Mouse (Mus musculus) large intestine, adult 2 months (tissue): Measurements from ENCODE around the gene Itsn1. TPM values are rescaled to one million over a fixed set of nuclear protein-coding genes. Genes with fewer than 3 reads are reported as not detected.

ENCODE experiments used
- DNase-seq: peaks from one replicate; pipeline ENCODE4 v3.0.0-alpha.2; 2012; ENCODE audit warnings: low read depth, low spot score
- WGBS: fragments of 180-500 bp; shearing (Covaris S2); methylation state at CpG from one replicate; pipeline ENCODE4 v1.1.7; 2018; 5-methylcytosine and 5-hydroxymethylcytosine counted together
- polyA plus RNA-seq: library from polyadenylated mRNA; depleted of rRNA; stranded (reverse); fragments of >200 nt; gene quantifications from 2 replicates; pipeline ENCODE4 v1.2.3, GENCODE M21; 2012

Itsn1 gene
- polyA plus RNA-seq, 1 experiment = 13.6 TPM

DNA sequence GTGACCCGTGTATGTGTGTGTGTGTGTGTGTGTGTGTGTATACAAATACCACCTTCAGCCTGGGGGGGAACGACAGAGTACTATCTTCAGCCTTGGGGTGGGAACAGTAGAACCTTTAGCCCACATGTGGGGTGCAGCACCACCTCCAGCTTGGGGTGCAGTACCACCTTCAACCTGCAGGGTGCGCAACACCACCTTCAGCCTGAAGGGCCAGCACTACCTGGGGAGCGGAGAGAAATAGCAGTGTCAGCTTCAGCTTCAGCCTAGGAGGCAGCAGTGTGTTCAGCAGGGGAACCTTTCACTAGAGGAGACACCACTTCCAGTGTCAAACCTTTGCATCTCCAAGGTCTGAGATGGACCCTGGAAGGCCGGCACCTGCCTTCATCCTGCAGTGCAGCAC is 155.1 kb downstream of the Itsn1 start:
- WGBS = 75% methylated on average over 5 of the region's 5 CpGs
- no peak for DNase-seq

DNA sequence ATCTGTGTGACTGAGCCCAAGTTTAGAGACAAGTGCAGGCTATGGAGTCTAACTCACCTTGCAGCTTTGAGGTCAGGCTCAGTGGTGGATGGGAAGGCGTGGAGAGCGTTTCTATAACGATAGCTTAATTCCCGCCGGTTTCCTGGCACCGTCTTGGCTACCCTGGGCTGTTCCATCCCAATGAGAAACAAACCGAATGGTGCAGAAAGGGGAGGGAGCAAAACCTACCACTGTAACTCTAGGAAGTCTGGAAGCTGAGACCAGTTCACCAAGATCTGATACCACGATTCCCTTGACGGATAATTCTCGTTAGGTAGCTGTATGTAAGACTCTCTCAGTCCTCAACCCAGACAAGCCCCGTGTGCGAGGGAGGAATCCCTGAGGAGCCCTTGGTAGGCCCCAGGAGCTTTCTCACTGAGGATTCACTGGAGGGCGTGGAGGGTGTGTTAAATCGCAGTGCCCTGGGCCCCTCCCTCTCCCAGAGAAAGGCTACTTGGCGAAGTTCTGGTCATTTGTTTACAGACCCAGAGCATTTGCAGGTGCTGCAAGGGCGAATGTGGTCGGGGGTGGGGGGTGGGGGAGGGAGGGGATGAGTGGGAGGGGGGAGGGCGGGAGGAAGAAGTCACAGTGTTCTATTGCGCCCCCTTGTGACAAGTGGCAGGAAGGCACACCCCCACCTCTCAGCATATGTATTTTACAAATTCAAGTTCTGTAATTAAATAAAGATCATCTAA is 156.5 kb downstream of the Itsn1 start:
- WGBS = 14% methylated on average over 19 of the region's 19 CpGs
- no peak for DNase-seq

DNA sequence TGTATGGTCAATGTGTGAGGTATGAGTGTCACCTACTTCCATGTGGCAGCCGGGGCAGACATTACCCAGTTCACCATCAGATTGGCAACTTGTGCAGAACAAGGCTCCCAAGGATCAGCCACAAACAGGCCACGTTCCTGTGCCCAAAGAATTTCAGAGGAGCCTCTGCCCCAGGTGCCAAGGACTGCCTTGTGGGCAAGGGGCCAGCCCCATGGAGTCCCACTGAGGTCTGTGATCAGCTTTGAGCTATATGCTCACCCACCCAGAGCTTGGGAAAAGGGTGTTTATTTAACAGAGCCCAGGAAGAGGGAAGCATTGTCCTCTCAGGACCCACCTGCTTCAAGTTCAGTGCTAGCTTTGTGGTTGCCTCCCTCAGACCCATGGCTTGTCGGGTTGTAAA is 159.3 kb downstream of the Itsn1 start:
- WGBS = 87% methylated on average over 3 of the region's 3 CpGs
- no peak for DNase-seq

DNA sequence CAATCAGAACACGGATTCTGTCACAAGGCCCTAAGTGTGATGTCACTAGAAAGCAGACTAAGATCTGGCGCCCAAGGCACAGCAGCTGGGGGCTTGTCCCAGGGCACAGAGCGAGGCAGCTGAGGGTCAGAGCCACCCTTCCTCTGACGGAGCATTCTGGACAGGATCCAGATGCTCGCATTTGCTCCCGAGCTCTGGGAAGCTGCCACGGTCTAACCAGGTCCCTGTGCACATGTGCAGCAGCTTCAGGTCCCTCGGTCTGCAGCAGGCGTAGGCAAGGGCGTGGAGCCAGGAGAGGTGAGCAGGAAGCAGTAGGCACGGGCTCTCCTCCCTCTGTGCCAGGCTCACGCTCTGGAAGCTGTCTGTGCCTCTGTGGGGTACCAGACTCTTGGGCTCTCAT is 160.8 kb downstream of the Itsn1 start:
- 19% methylated on average over 12 of the region's 12 CpGs for WGBS
- no peak for DNase-seq

DNA sequence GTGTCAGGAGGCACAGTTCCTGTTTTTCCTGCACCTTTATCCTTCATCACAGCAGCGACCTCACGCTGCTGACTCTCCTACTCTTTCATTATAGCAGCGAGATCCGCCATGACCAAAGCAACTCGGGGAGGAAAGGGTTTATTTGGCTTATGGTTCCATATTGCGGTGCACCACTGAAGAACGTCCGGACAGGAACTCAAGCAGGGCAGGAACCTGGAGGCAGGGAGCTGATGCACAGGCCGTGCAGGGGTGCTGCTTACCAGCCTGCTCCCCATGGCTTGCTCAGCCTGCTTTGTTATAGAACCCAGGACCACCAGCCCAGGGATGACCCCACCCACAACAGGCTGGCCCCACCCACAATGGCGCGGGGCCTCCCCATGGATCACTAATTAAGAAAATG is 162.1 kb downstream of the Itsn1 start:
- WGBS = 83% methylated on average over 11 of the region's 11 CpGs

DNA sequence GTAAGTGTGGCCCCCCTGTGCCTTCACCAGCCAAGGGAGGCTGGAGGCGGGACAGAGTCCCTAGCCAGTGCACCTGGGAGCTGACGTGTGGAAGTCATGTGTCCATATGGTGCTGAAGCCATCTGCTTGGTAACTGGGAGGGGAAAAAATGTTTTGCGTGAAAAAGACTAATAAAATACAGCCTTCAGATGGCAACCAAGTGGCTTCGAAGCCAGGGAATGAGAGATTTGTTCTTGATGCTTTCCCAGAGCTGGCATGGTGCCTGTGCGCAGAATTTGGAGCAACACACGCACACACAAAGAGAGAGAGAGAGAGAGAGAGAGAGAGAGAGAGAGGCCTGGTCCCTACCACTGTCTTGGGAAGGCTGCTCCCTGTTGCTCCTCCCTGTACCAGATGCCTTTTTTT is 167.3 kb downstream of the Itsn1 start:
- 71% methylated on average over 6 of the region's 6 CpGs for WGBS

More for the DNA sequence above, 162.1 kb downstream of the Itsn1 start:
- no peak for DNase-seq

DNA sequence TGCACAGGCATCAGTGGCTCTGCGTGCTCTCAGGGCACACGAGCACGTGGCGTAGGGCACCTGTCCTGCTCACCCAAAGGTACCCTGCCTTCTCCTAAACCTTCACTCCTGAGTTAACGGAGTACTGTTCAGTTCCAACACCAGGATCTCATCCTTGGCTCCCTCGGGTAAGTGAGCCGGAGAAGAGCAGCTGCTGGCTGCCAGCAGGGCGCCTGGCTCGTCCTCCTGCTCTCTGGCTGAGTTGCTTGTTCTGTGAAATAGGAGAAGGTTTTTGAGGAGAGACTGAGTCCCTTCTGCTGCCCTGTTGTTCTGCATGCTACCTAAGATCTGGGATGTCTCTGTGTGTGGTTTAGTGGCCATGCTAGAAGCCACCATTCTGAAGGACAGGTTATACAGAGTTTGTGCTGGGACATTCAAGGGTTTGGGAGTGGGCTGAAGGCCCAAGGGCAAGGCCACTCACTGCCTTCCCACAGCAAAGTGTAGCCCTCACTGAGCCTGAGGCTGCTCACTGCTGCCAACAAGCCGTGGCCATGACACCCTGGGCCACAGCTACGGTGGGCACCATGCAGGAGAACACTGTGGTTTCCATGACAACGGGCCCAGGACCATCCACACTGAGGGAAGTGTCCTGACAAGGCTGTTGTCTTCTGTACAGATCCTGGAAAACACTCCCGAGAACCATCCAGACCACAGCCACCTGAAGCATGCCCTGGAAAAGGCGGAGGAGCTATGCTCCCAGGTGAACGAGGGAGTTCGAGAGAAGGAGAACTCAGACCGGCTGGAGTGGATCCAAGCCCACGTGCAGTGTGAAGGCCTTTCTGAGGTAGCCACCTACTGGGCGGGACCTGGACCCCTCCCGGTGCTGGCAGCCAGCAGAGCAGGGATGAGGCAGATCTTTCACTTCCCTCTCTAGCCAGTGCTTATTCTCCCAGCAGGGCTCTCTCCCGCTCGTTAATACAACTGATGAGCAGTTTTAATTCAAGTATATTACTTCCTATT is 170.1 kb downstream of the Itsn1 start:
- DNase-seq = no peak
- WGBS = 47% methylated on average over 22 of the region's 22 CpGs

More for the DNA sequence above, 167.3 kb downstream of the Itsn1 start:
- DNase-seq = no peak

DNA sequence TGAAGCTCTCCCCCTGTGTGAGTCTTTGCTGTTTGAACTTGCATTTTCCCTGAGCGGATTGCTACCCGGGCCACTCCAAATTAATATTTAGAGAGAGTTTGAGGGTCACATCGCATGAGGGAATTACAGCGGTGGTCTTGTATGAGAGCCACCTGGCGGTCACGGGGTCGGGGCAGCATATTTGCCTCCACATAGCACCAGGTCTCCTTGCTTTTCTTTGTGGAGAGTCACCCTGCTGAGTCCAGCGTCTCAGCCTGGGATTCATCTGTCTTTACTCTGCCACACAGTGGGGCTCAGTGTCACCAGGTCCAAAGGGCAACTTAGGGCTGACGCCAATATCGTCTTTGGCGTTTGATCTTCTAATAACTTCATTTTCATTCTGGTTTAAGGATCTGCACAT is 171.2 kb downstream of the Itsn1 start:
- 52% methylated on average over 11 of the region's 11 CpGs for WGBS
- DNase-seq = no peak

DNA sequence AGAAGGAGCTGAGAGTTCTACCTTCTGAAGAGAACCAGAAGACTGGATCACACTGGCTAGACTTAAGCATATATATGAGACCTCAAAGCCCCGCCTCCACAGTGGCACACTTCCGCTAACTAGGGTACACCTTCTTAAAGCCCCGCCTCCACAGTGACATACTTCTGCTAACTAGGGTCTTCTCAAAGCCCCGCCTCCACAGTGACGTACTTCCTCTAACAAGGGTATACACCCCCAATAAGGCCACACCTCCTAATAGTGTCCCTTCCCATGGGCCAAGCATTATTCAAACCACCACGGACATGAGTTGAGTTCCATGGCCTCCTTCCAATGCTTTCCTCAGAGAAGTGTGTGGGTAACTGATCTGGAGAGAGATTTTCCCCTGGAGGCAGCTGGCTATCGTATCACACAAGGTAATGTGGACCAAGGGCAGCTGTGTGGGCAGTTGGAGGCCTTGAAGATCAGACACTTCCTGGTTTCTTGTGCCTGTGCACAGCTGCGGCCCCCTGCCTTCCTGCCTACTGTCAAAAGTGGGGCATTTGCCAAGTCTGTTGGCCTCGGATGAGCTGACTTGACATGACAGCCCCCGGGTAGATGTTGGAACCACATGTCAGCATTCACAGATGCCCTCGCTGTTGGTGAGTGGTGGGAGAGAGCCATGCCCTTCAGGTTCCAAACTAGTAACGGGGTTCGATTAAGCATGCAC is 174.9 kb downstream of the Itsn1 start:
- WGBS = 90% methylated on average over 13 of the region's 13 CpGs
- no peak for DNase-seq

DNA sequence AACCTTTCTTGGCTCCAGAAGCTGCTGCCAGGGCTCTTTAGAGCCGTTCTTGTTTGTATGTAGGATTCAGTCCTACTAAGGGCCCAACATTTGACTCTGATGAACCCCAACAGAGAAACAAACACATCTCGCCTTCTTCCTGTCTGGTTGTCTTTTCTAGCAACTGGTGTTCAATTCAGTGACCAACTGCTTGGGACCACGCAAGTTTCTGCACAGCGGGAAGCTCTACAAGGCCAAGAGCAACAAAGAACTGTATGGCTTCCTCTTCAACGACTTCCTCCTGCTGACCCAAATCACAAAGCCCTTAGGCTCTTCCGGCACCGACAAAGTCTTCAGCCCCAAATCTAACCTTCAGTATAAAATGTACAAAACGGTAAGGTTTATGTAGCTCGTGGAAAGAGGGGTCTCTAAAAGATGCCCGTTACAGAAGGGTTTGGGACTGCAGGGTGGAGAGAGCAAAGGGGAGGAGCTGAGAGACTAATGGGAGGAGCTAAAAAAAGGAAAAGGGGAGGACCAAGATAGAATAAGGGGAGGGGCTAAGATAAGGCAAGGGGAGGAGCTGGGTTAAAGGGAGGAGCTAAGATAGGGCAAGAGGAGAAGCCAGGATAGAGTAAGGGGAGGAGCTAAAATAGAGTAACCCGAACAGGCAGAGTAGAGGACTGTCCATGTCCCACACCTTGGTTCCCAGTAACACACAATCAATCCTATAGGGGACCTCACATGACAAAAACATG is 176.2 kb downstream of the Itsn1 start:
- no peak for DNase-seq
- 82% methylated on average over 11 of the region's 11 CpGs for WGBS

DNA sequence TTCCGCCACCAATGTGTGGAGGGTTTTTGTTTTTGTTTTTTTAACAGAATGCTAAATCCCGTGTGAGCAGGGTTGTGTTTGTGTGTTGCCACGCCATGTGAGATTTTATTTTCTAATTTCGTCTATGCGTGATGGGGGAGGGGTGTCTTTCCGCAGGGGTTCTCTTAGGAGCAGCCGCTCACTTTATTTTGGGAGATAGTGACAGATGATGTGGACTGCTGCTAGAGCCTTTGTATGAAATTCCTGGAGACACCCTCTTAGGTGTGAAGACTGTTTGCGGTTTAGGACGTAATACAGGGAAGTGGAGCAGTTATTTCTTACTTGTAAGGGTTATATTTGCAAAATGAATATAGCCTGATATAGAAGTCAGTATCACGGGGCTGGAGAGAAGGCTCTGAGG is 176.9 kb downstream of the Itsn1 start:
- DNase-seq = no peak
- 82% methylated on average over 10 of the region's 10 CpGs for WGBS

DNA sequence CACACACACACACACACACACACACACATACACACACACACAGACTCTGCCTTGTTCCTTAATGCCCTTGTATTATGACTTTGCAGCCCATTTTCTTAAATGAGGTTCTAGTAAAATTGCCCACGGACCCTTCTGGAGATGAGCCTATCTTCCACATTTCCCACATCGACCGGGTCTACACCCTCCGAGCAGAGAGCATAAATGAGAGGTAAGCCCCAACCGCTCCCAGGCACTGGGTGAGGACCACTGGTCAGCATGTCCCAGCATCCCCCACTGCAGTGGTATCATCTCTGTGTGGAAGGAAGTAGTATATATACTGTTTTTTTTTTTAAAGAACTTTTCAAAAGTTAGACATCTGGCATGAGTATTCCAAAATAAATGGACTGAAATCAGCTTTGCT is 177.6 kb downstream of the Itsn1 start:
- DNase-seq = no peak
- 90% methylated on average over 5 of the region's 5 CpGs for WGBS

DNA sequence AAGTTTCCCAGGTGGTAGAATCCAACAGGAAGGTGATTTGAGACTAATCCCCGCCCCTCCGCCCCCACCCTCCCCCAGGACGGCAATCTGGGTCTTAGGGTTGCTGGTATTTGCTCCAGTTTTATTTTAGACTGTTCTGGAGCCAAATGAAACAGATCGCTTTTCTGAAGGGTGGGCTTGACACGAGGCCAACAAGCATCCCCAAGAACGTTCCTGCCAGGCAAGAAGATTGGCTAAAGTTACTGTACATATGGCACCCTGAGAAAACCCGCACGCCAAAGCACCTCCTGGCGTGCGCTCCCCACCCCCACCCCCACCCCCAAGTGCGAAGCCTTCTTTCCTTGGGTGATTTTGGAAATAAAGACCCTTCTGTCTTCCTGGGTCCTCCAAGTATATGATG is 178.1 kb downstream of the Itsn1 start:
- DNase-seq = no peak
- WGBS = 73% methylated on average over 11 of the region's 11 CpGs

DNA sequence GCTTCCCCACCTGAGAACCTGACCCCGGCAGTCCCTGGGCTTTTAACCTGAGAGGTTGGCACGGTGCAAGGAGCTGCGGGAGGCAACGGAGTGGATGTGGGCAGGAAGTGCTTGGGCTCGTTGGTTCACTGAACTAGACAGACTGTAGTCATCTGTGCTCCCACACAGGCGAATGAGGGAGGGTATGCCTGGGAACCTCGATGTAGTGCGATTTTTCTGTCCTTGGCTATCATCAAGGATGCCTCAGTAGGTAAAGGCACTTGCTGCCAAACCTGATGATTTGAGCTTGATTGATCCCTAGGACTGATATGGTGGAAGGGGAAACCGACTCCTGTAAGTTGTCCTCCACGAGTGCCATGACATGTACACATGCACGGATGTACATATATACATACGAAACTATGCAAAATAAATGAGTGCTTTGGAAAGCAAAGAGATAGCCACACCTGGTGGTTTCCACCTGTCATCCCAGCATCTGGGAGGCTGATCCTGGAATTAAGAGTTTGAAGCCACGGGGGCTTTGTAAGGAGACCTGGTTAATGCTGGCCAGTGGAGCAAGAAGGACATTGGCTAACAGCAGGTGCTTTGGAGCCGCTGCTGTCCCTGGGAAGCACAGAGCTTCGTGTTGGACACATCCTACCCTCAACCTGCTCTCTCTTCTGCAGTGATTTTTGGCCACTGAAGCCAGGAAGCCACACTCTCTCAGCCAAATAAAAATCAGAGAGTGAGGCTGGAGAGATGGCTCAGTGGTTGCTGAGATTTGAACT is 180.7 kb downstream of the Itsn1 start:
- WGBS = 90% methylated on average over 15 of the region's 15 CpGs
- DNase-seq = no peak

DNA sequence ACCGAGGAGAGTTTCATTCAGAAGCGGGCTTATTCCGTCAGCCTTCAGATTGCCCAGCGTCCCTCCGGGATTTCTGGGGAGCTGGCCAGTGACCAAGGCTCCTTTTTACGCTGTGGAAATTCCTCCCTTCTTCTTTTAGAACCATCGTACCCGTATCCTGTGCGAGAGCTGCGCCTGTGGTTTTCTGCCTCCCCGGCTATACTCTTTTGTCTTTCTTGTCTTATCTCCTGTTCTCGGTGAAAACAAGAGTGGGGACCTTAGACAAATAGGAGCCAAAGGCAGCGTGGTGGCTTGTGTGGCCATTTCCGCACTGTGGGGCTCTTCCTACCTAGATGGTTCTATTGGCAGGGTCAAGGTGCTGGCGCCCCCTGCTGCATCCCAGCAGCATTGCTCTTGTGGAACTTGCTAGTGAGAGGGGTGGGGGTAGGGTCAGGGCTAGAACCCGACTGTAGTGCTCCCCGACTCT is 188.6 kb downstream of the Itsn1 start:
- DNase-seq = no peak
- WGBS = 6% methylated on average over 17 of the region's 17 CpGs

DNA sequence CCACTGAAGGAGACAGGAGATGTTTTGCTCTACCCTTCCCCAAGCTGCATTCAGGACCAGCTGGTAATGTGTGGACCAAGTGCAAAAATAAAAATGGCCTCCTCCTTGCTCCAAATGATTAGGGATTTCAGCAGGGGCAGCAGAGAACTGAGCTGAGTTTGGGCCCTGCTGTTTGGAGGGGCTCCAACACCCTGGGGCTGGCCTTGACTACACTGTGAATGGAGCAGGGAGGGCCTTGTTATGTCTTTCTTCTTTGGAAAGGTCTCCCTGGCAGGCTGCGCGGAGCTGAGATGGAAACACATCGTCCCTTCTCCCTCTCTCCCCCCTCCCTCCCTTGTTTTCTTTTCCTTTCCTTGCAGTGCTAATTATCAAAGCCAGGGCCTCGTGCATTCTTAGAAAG is 189.4 kb downstream of the Itsn1 start:
- no peak for DNase-seq
- 78% methylated on average over 4 of the region's 4 CpGs for WGBS

DNA sequence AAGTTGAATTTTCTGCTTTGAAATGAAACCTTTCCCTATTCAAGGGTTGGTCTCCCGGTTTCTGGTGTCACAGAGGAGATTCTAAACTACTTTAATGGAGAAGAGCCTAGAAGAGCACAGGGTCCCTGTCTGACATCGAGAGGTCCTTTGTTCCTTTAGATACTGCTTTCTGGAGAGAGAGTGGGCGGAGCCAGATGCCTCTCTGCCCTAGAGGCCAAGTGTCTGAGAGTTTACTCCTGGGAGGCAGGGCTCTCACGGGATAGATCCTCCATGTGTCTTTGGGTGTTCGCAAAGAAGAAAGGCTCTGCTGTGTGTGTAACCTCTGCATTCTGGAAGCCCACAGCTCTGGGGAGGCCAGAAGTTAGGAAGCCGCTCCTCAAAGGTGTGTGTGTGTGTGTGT is 190.0 kb downstream of the Itsn1 start:
- 61% methylated on average over 6 of the region's 6 CpGs for WGBS

DNA sequence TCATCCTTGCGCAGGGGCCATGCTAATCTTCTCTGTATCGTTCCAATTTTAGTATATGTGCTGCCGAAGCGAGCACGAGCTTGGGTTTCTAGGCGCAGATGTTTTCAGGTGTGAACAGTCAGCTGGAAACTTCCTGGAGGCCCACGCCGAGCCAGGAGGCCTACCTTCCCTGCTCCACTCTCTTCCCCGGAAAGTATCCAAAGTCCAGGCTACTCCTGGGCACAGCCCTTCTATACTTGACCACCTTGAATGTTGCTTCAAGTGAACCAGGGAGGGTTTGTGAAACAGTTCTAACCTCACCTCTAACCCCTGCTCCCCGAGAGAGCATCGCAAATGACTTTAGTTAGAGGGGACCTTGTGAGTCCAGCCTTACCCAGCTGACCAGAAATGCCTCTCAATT is 192.3 kb downstream of the Itsn1 start:
- no peak for DNase-seq
- 46% methylated on average over 11 of the region's 11 CpGs for WGBS

More for the DNA sequence above, 190.0 kb downstream of the Itsn1 start:
- no peak for DNase-seq

DNA sequence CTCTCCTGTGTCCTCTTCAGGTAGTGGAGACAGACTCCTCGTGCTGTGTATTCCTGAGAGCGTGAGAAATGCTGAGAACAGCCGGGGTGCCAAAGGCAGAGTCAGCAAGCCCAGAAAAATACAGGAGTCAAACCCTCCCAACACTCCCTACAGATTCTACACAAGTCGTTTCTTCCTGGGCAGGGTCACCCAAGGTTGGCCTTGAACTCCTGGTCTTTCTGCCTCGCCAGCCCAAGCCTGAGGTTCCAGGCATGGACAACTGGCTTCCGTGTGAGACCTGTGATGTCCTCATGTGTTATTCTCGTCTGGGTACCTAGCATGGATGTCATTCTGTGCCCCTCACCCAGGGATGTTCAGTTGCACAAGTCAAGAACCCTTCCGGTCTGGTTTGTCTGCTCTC is 193.9 kb downstream of the Itsn1 start:
- WGBS = 77% methylated on average over 8 of the region's 8 CpGs
- no peak for DNase-seq
